Mouse (Mus musculus) embryonic facial prominence, embryonic 12.5 days (tissue): ENCODE measurements around the gene Lnx1. TPM values are rescaled to one million over a fixed set of nuclear protein-coding genes. Genes with fewer than 3 reads are reported as not detected.

Source experiments
- ATAC-seq: fragments of 200-750 bp; cut with Nextera tagmentation; 2 replicates; pipeline ENCODE4 v1.8.0; 2017; ENCODE audit not compliant: insufficient number of reproducible peaks, insufficient read depth, low FRiP score, low TSS enrichment
- H3K27ac ChIP-seq: fragments of 300-500 bp; sonication (generic); 2 replicates; pipeline ENCODE4 v1.5.1; 2016; ENCODE audit warnings: mild to moderate bottlenecking
- H3K27me3 ChIP-seq: fragments of 300-500 bp; sonication (generic); 2 replicates; pipeline ENCODE4 v1.6.1; 2016; ENCODE audit warnings: mild to moderate bottlenecking, moderate library complexity
- H3K36me3 ChIP-seq: fragments of 300-500 bp; sonication (generic); 2 replicates; pipeline ENCODE4 v1.6.1; 2016; ENCODE audit warnings: mild to moderate bottlenecking
- H3K4me1 ChIP-seq: fragments of 300-500 bp; sonication (generic); 2 replicates; pipeline ENCODE4 v1.6.1; 2016
- H3K4me2 ChIP-seq: fragments of 300-500 bp; sonication (generic); replicated peaks from 2 replicates; pipeline ENCODE4 v1.6.1; 2016; ENCODE audit warnings: mild to moderate bottlenecking, moderate library complexity
- H3K4me3 ChIP-seq: fragments of 300-500 bp; sonication (generic); 2 replicates; pipeline ENCODE4 v1.5.1; 2016; ENCODE audit warnings: mild to moderate bottlenecking
- H3K9ac ChIP-seq: fragments of 300-500 bp; sonication (generic); 2 replicates; pipeline ENCODE4 v1.6.1; 2016; ENCODE audit warnings: mild to moderate bottlenecking, moderate library complexity
- H3K9me3 ChIP-seq: fragments of 300-500 bp; sonication (generic); 2 replicates; pipeline ENCODE4 v1.6.1; 2016; ENCODE audit warnings: mild to moderate bottlenecking, moderate library complexity
- WGBS: fragments of 180-500 bp; shearing (Covaris S2); methylation state at CpG from one replicate; pipeline ENCODE4 v1.1.7; 2016; 5-methylcytosine and 5-hydroxymethylcytosine counted together
- polyA plus RNA-seq: library from polyadenylated mRNA; unstranded; fragments of >200 nt; fragmentation: Nextera tagmentation; extraction: Ambion mirVana; gene quantifications from 2 replicates; pipeline ENCODE4 v1.2.1, GENCODE M21; 2016

The Lnx1 gene
- polyA plus RNA-seq, 1 experiment from 2014 or later = 2.0 TPM

GRCm38 (mm10) chr5:74725541-74725940 is 22.8 kb upstream of the Lnx1 start:
- Histone ChIP-seq H3K4me2 (no peak overlapping the region), H3K9ac (no peak overlapping the region), H3K4me1 (no peaks in the 10 kb centered on the region; the same call in 1 of the 2 replicates), H3K9me3 (no peaks in the 10 kb centered on the region), H3K4me3 (no peak overlapping the region), H3K36me3 (no peaks in the 10 kb centered on the region), H3K27ac (no peak overlapping the region), H3K27me3 (no peaks in the 10 kb centered on the region)
- 26% methylated on average over 4 of the region's 4 CpGs for WGBS
- ATAC-seq = no peak

GRCm38 (mm10) chr5:74721816-74722215 is 19.1 kb upstream of the Lnx1 start:
- no peak overlapping the region for H3K4me3 ChIP-seq
- no peaks in the 10 kb centered on the region for H3K36me3 ChIP-seq
- no peak overlapping the region for H3K27ac ChIP-seq
- no peak overlapping the region for H3K4me2 ChIP-seq
- no peaks in the 10 kb centered on the region; the same call in 1 of the 2 replicates for H3K4me1 ChIP-seq
- 60% methylated on average over 3 of the region's 3 CpGs for WGBS
- no peak for ATAC-seq
- no peak overlapping the region for H3K9ac ChIP-seq
- H3K27me3 ChIP-seq = no peaks in the 10 kb centered on the region
- H3K9me3 ChIP-seq = no peaks in the 10 kb centered on the region

GRCm38 (mm10) chr5:74720661-74721060 is 17.9 kb upstream of the Lnx1 start:
- Histone ChIP-seq H3K9ac (no peak overlapping the region), H3K36me3 (no peaks in the 10 kb centered on the region), H3K4me3 (no peak overlapping the region), H3K4me1 (no peaks in the 10 kb centered on the region; the same call in 1 of the 2 replicates), H3K4me2 (0 out of 2 replicates have a peak overlapping the region, but pooled peaks have one; percentile 7), H3K27ac (no peak overlapping the region), H3K9me3 (no peaks in the 10 kb centered on the region), H3K27me3 (no peaks in the 10 kb centered on the region)
- 55% methylated on average over 9 of the region's 9 CpGs for WGBS
- no peak for ATAC-seq

- 15% methylated on average over 7 of the region's 7 CpGs for WGBS
- no peak overlapping the region for H3K27ac ChIP-seq
- H3K4me1 ChIP-seq = no peaks in the 10 kb centered on the region; the same call in 1 of the 2 replicates
- H3K27me3 ChIP-seq = no peaks in the 10 kb centered on the region
- no peak overlapping the region for H3K4me3 ChIP-seq
- no peak for ATAC-seq
- no peak overlapping the region for H3K4me2 ChIP-seq
- no peaks in the 10 kb centered on the region for H3K9me3 ChIP-seq
- no peaks in the 10 kb centered on the region for H3K36me3 ChIP-seq
- H3K9ac ChIP-seq = no peak overlapping the region
These were observed 13.5 kb upstream of the Lnx1 start for GRCm38 (mm10) chr5:74716165-74716564.

- H3K36me3 ChIP-seq = no peaks in the 10 kb centered on the region
- 81% methylated on average over 4 of the region's 4 CpGs for WGBS
- no peak for ATAC-seq
These were observed 10.1 kb upstream of the Lnx1 start for GRCm38 (mm10) chr5:74712811-74713210.

GRCm38 (mm10) chr5:74711988-74712387 is 9.3 kb upstream of the Lnx1 start:
- Histone ChIP-seq H3K4me1 (peaks cover 9% of the 10 kb centered on the region; the same call in 1 of the 2 replicates), H3K4me2 (no peak overlapping the region), H3K27ac (no peak overlapping the region), H3K36me3 (no peaks in the 10 kb centered on the region), H3K9ac (no peak overlapping the region), H3K4me3 (no peak overlapping the region), H3K9me3 (no peaks in the 10 kb centered on the region), H3K27me3 (no peaks in the 10 kb centered on the region)
- ATAC-seq = no peak
- 84% methylated on average over 2 of the region's 2 CpGs for WGBS

More at GRCm38 (mm10) chr5:74712811-74713210, 10.1 kb upstream of the Lnx1 start:
- Histone ChIP-seq H3K4me1 (0 out of 2 replicates have a peak, but pooled peaks cover 3% of the 10 kb centered on the region), H3K9me3 (no peaks in the 10 kb centered on the region), H3K4me3 (no peak overlapping the region), H3K27ac (no peak overlapping the region), H3K9ac (no peak overlapping the region), H3K4me2 (no peak overlapping the region), H3K27me3 (no peaks in the 10 kb centered on the region)

GRCm38 (mm10) chr5:74711056-74711455 is 8.3 kb upstream of the Lnx1 start:
- no peaks in the 10 kb centered on the region for H3K9me3 ChIP-seq
- H3K27me3 ChIP-seq = no peaks in the 10 kb centered on the region
- no peak for ATAC-seq
- no peak overlapping the region for H3K4me3 ChIP-seq
- H3K27ac ChIP-seq = no peak overlapping the region
- H3K4me2 ChIP-seq = no peak overlapping the region
- WGBS = 45% methylated on average over 1 of the region's 1 CpGs
- no peaks in the 10 kb centered on the region for H3K36me3 ChIP-seq
- no peak overlapping the region for H3K9ac ChIP-seq
- H3K4me1 ChIP-seq = peaks cover 19% of the 10 kb centered on the region; the same call in 1 of the 2 replicates

GRCm38 (mm10) chr5:74710181-74710580 is 7.5 kb upstream of the Lnx1 start:
- Histone ChIP-seq H3K36me3 (no peaks in the 10 kb centered on the region), H3K27me3 (no peaks in the 10 kb centered on the region), H3K4me1 (peaks cover 23% of the 10 kb centered on the region), H3K4me2 (no peak overlapping the region), H3K4me3 (no peak overlapping the region), H3K27ac (no peak overlapping the region), H3K9ac (no peak overlapping the region), H3K9me3 (no peaks in the 10 kb centered on the region)
- WGBS = 89% methylated on average over 4 of the region's 4 CpGs
- no peak for ATAC-seq

- peak overlapping the region; percentile 45 for H3K4me2 ChIP-seq
- peaks cover 36% of the 10 kb centered on the region for H3K4me1 ChIP-seq
- peak; percentile 89 for ATAC-seq
- no peaks in the 10 kb centered on the region for H3K27me3 ChIP-seq
- no peaks in the 10 kb centered on the region for H3K9me3 ChIP-seq
- peak overlapping the region; percentile 69; the same call in 1 of the 2 replicates for H3K27ac ChIP-seq
- peak overlapping the region; percentile 34 for H3K4me3 ChIP-seq
- H3K36me3 ChIP-seq = no peaks in the 10 kb centered on the region
- no peak overlapping the region for H3K9ac ChIP-seq
- under 1% methylated on average over 8 of the region's 8 CpGs for WGBS
These were observed 1.7 kb upstream of the Lnx1 start for GRCm38 (mm10) chr5:74704460-74704790.

- Histone ChIP-seq H3K27me3 (no peaks in the 10 kb centered on the region), H3K36me3 (no peaks in the 10 kb centered on the region), H3K27ac (peak overlapping the region; percentile 69; the same call in 1 of the 2 replicates), H3K9me3 (no peaks in the 10 kb centered on the region), H3K4me1 (peaks cover 36% of the 10 kb centered on the region), H3K4me2 (peak overlapping the region; percentile 45), H3K4me3 (peak overlapping the region; percentile 34), H3K9ac (no peak overlapping the region)
- 14% methylated on average over 17 of the region's 17 CpGs for WGBS
- ATAC-seq = peak; percentile 76
These were observed 1.2 kb upstream of the Lnx1 start for GRCm38 (mm10) chr5:74703741-74704459.

GRCm38 (mm10) chr5:74700918-74701317 is 1.8 kb downstream of the Lnx1 start:
- Histone ChIP-seq H3K4me3 (no peak overlapping the region), H3K27me3 (no peaks in the 10 kb centered on the region), H3K9me3 (no peaks in the 10 kb centered on the region), H3K27ac (no peak overlapping the region), H3K9ac (no peak overlapping the region), H3K4me2 (no peak overlapping the region), H3K4me1 (peaks cover 17% of the 10 kb centered on the region), H3K36me3 (no peaks in the 10 kb centered on the region)
- ATAC-seq = no peak
- 84% methylated on average over 2 of the region's 2 CpGs for WGBS

GRCm38 (mm10) chr5:74699673-74700072 is 3.0 kb downstream of the Lnx1 start:
- 97% methylated on average over 1 of the region's 1 CpGs for WGBS

More at GRCm38 (mm10) chr5:74699673-74700072, 3.0 kb downstream of the Lnx1 start:
- Histone ChIP-seq H3K9me3 (no peaks in the 10 kb centered on the region), H3K4me1 (peaks cover 10% of the 10 kb centered on the region), H3K27me3 (no peaks in the 10 kb centered on the region), H3K4me2 (no peak overlapping the region), H3K4me3 (no peak overlapping the region), H3K27ac (no peak overlapping the region), H3K36me3 (no peaks in the 10 kb centered on the region), H3K9ac (no peak overlapping the region)
- ATAC-seq = no peak
